Mouse (Mus musculus): Measurements from ENCODE around the gene Slc35f5. TPM values are rescaled to one million over a fixed set of nuclear protein-coding genes. Genes with fewer than 3 reads are reported as not detected.

Gene Slc35f5
- polyA plus RNA-seq, 2 experiments from 2014 or later = 0.58 to 3.5 TPM

DNA sequence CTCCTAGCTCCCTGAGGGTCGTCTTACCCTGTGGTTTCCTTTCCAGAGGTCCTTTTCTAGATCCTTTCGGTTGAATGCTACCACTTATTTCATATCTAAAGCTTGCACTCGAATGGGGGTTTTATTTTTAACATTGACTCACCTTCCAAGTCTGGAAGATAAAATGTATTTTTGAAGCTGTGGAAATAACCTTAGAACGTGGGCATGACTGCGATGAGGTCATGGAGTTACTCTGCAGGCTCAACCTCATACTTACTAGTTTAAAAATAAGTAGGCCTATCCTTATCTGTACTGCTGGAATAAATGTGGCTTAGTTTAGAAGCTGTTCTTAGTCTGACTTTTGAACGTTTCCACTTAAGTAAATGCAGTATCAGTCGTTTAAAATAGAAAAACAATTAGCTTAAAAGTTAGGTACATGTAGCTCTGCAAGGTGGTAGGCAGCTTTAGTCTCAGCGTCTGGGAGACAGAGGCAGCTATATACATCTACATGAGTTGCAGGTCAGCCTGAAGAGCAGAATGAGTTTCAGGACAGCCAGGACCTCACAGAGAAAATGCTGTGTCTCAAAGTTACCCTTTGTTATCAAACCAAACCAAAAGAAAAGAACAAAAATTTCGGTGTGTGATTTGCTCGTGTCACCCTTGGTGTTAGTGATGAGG, 15.2 kb downstream of the Slc35f5 start:
- no peak for ATAC-seq

DNA sequence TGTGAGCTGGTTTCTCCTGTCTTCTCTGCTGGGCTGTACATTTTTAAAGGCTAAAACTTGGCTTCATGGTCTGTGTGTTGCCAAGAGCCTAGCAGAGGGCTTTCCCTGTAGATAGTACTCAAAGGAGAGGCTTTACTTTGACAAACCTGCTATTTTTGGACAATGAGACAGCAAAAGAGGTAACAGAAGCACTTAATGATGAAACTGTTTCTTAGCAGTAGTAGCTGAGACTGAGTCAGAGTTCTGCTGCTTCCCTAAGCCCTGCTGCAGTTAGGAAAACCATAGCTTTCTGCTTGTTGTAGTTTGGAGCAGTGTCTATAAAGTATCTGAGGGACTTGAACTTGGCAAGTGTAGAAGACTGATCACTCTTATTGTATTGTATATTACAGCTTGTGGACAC, 16.6 kb downstream of the Slc35f5 start:
- no peak for ATAC-seq

DNA sequence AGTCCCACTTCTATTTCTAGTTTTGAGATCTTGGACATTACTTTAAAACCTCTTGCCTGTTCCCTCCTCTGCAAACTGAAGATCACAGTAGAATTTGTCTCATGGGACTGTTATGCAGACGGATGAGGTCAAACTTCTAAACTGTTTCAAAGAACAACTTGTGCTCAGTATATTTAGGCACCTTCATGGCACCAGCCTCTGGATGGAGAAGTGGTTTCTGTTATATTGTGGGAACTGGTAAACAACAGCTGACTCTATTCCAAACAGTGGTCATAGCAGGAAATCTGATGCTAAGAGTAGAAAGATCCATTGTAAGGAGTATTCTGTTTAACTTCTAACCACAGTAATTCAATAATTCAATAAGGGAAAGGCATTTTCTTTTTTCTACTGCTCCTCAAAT, 17.7 kb downstream of the Slc35f5 start:
- ATAC-seq = no peak

- peak; percentile 65 for ATAC-seq
Measured at GRCm38 (mm10) chr1:125581134-125581533, 20.7 kb downstream of the Slc35f5 start.

- no peak for ATAC-seq
Measured at GRCm38 (mm10) chr1:125603620-125604019, 43.2 kb downstream of the Slc35f5 start.

DNA sequence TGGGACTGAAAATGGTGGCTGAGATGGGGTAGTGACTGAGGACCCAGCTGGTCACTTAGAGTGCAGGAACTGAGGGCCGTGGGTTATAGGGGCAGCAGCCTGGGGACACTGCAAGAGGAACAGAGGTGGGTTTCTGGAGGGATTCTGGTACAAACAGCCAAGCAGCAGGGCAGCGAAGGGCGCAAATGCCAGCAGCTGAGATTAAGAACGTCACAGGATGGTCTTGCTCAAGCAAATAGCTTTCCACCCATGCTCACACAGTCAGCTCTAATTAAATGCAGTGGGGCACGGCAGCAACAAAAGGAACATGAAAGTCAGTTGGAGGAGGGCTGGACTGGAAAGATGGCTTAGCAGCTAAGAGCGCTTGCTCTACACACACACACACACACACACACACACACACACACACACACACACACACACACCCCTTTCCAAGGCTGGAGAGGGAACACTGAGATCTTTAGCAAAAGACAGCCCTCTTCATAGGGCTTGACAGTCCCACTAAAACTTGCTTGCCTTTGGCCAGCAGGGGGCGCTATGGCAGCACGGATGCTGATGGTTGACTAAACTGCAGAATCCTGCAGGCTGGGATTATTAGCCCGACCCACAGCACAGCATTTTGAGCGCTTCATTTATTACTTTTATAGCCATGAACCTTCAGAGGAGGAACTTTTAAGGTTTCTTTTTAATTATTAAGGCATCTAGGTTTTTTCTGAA, 46.9 kb downstream of the Slc35f5 start:
- ATAC-seq = no peak

DNA sequence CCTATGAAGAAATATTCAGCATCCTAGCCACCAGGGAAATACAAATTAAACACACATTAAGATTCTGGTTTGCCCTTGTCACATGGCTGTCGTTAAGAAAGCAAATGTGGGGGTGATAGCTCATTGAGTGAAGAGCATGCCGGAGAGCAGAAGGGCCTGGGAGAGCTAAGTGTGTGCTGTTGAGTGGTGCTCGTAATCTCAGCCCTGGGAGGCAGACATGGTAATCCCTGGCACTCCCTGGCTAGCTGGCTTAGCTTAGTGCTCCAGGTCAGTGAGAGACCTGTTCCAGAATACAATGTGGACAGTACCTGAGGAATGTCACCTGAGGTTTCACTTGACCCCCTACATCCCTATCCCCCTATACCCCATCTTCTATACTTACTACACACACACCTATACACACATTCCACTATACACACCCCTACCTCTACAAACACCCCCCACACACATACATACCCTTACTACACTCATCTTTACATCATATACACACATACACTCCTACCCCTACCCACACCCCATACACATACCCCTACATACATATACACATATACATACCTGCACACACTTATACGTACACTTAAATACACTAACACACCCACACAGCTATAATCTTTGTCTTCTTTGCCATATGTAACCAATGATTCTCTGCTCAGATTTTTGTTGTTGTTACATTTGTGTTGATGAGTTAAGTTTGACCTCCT, 64.1 kb downstream of the Slc35f5 start:
- ATAC-seq = no peak

DNA sequence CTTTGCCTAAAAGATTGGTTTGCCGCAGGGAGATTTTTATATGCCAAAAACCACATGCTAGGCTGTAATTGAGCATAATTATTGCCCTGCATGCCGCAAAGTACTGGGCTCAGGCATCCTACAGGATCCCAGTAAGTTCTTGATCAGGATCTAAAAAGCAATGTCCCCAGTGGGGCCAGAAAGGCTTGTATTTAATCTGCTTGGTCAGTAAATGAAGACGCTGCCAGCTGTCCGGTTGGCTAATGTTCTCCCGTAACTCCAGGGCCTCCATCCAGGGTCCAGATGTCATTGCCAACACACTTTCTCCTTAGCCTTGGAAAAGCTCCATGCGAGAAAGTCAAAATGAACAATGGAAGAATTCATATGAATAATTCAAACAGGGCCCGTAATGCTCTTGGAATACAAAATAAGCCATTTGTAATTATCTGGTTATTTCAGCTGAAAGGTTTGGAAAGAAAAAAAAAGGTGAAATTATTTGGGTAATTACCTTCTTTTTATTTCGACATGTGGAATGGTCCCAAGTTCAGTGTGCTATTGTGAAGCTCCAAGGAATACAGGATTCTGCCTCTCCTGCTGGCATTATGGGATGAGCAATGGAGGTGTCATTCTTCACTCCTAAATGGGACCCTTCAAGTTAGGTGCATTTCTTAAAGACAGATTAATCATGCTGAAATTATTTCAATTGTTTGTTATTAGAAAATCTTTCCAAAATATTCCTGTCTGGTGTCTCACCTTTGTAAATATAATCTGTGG, 79.3 kb downstream of the Slc35f5 start:
- ATAC-seq = no peak

- ATAC-seq = no peak
Measured at GRCm38 (mm10) chr1:125643643-125644042, 83.2 kb downstream of the Slc35f5 start.

Other genes with a start within 250 kb of the Slc35f5 start
- 100 to 1,000 TPM; 428 to 528 TPM for gene Actr3, start 124.9 kb upstream of the Slc35f5 start, polyA plus RNA-seq (2017; shearing (Covaris generic))
- not detected for gene Gpr39, start 116.4 kb downstream of the Slc35f5 start, polyA plus RNA-seq (2017; shearing (Covaris generic))

Measured in CD4-positive, CD25-positive, alpha-beta regulatory T cell, adult 4 months (primary cell).